Mouse (Mus musculus): ENCODE results near the gene Mthfsd. TPM values are rescaled to one million over a fixed set of nuclear protein-coding genes. Genes with fewer than 3 reads are reported as not detected.

The Mthfsd gene
- total and polyA plus RNA-seq, 3 experiments, result 23.1 to 36.4 (median 30.7) TPM

DNA sequence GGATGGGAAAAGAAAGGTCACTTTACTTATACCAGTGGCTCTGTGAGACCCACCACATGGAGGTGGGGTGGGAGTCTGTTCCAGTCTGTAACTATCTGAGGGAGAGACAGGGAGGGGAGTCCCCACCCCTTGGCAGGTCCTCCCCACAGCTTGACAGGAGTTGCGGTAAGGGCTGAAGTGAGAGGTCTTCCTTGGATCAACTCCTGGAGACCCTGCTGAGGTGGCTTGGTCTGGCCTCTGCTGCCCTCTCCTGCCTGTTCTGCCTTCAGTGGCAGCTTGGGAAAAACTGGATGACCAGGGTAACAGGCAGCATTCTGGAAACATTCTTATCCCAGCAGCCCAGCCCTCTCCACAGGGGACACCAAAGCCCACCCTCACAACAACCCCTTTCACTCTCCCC is 17.5 kb downstream of the Mthfsd start:
- H3K9ac ChIP-seq (ENCODE audit: insufficient read depth, low read depth), result no peak overlapping the region
- no peak overlapping the region for H3K4me3 ChIP-seq (replicated peaks in 1 of 3; ENCODE audit: low read depth in 2 of 3, low read length in 2 of 3, poor library complexity in 1 of 3)
- H3K4me2 ChIP-seq (ENCODE audit: insufficient read depth, low read depth, poor library complexity, severe bottlenecking), result no peak overlapping the region
- no peaks in the 10 kb centered on the region for H3K9me3 ChIP-seq (replicated peaks; ENCODE audit: low read length)
- no peak overlapping the region for H3K27ac ChIP-seq (ENCODE audit: insufficient read depth, low read depth)
- TF ChIP-seq CHD1 (IDR thresholded peaks at IDR 0.05; ENCODE audit: low read depth, low read length), result no peak
- TF ChIP-seq RAD21 (IDR thresholded peaks at IDR 0.05; ENCODE audit: low read depth, low read length), result peak; percentile 28
- peak in 1 of 2 experiments; percentile 27; a peak in 2 of 4 replicates for TF ChIP-seq CTCF (conservative IDR thresholded peaks at IDR 0.05 in 1 of 2, IDR thresholded peaks at IDR 0.05 in 1 of 2; ENCODE audit: low read depth in 2 of 2, low read length in 2 of 2)
- TF ChIP-seq SMC3 (IDR thresholded peaks at IDR 0.05; ENCODE audit: low read depth, low read length), result peak; percentile 9; the same call in 1 of the 2 replicates
- no peak for TF ChIP-seq POLR2A (IDR thresholded peaks at IDR 0.05; ENCODE audit: low read depth, low read length)
- H3K79me2 ChIP-seq (replicated peaks; ENCODE audit: control insufficient read depth, extremely low read depth, insufficient read depth, poor library complexity, severe bottlenecking), result no peaks in the 10 kb centered on the region
- peaks cover 63% of the 10 kb centered on the region for H3K27me3 ChIP-seq (replicated peaks)
- in situ Hi-C loops (cut with MboI; ENCODE audit: low pct_ligation_motif_present, low pct_unique_long_range_greater_than_20kb, low sequenced_read_pairs), result loop anchor here (5.0 kb wide), 2 partner anchors 263 to 413 kb away; no protein-coding TSS in a partner anchor
- dilution Hi-C loops (cut with MboI; ENCODE audit: extremely low pct_ligation_motif_present, extremely low pct_unique_long_range_greater_than_20kb, low sequenced_read_pairs), result no loop called here
- H3K4me1 ChIP-seq (ENCODE audit: control insufficient read depth in 1 of 2, insufficient read depth in 2 of 2), result no peaks in the 10 kb centered on the region
- peaks cover 0 to 4% of the 10 kb centered on the region in 2 experiments for H3K36me3 ChIP-seq (replicated peaks in 1 of 2; ENCODE audit: control insufficient read depth in 1 of 2, insufficient read depth in 1 of 2, low read length in 1 of 2)
- no peak for DNase-seq (ENCODE audit: extremely low read depth)

DNA sequence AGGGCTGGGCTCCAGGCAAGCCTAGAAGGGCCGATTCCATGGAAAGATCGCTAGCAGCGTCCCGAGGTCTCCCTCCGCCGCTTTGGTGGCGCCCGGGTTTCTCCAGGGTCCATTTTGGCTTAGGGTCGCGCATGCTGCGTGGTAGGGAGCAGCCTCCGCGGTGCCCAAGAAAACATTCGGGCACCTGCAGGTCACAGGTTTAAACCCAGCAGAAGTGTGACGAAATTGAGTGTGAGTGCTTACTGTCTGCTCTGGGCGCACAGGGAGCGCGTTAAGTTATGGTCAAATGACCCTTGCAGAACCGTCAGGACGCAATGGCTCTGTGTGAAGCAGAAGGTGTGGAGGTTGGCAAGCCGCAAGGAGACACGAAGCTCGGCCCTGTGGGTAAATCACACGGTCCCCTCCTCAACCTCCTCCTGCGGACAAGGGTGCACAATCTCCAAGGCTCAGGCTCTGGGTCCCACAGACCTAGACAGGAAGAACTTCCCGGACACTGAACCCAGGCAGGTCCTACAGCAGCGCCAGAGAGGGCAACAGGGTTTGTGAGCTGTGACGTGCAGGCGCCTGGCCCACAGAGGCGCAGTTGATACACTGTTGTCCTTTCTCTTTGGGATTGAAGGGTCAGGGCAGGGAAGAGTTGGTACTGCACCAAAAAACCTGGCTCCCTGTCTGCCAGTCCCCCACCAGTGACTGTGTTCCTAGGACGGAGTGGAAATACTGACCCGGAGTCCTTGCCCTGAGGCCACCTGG is 18.4 kb downstream of the Mthfsd start:
- in situ Hi-C loops (cut with MboI; ENCODE audit: low pct_ligation_motif_present, low pct_unique_long_range_greater_than_20kb, low sequenced_read_pairs), result loop anchor here (5.0 kb wide), 2 partner anchors 263 to 413 kb away; no protein-coding TSS in a partner anchor
- dilution Hi-C loops (cut with MboI; ENCODE audit: extremely low pct_ligation_motif_present, extremely low pct_unique_long_range_greater_than_20kb, low sequenced_read_pairs), result no loop called here
- no peak for TF ChIP-seq IRF4 (IDR thresholded peaks at IDR 0.05; ENCODE audit: low read depth, low read length)
- no peak for TF ChIP-seq SMC3 (IDR thresholded peaks at IDR 0.05; ENCODE audit: low read depth, low read length)
- no peak for TF ChIP-seq HCFC1 (IDR thresholded peaks at IDR 0.05; ENCODE audit: low read depth, low read length)
- no peak for TF ChIP-seq CHD2 (IDR thresholded peaks at IDR 0.05; ENCODE audit: low read length)
- no peak for TF ChIP-seq MAFK (IDR thresholded peaks at IDR 0.05; ENCODE audit: insufficient replicate concordance, low read length)
- no peak for TF ChIP-seq MXI1 (IDR thresholded peaks at IDR 0.05; ENCODE audit: low read depth, low read length)
- no peak for TF ChIP-seq JUN (IDR thresholded peaks at IDR 0.05; ENCODE audit: insufficient read depth, low read depth, low read length)
- TF ChIP-seq ZC3H11A (IDR thresholded peaks at IDR 0.05; ENCODE audit: low read depth, low read length), result no peak
- TF ChIP-seq NRF1 (IDR thresholded peaks at IDR 0.05; ENCODE audit: low read depth, low read length), result no peak
- TF ChIP-seq PAX5 (IDR thresholded peaks at IDR 0.05; ENCODE audit: low read length), result no peak
- no peak for TF ChIP-seq ZKSCAN1 (IDR thresholded peaks at IDR 0.05; ENCODE audit: borderline replicate concordance, low read depth, low read length)
- TF ChIP-seq GABPA (IDR thresholded peaks at IDR 0.05; ENCODE audit: insufficient replicate concordance, low read depth, low read length), result no peak
- no peak for TF ChIP-seq NELFE (IDR thresholded peaks at IDR 0.05; ENCODE audit: low read depth, low read length)
- no peak for TF ChIP-seq UBTF (IDR thresholded peaks at IDR 0.05; ENCODE audit: low read depth, low read length)
- Histone ChIP-seq H3K27ac (ENCODE audit: insufficient read depth, low read depth) (no peak overlapping the region), H3K27me3 (replicated peaks) (peaks cover 66% of the 10 kb centered on the region), H3K4me2 (ENCODE audit: insufficient read depth, low read depth, poor library complexity, severe bottlenecking) (no peak overlapping the region), H3K4me1 (ENCODE audit: control insufficient read depth in 1 of 2, insufficient read depth in 2 of 2) (no peaks in the 10 kb centered on the region), H3K4me3 (replicated peaks in 1 of 3; ENCODE audit: low read depth in 2 of 3, low read length in 2 of 3, poor library complexity in 1 of 3) (no peak overlapping the region), H3K9ac (ENCODE audit: insufficient read depth, low read depth) (no peak overlapping the region), H3K36me3 (replicated peaks in 1 of 2; ENCODE audit: control insufficient read depth in 1 of 2, insufficient read depth in 1 of 2, low read length in 1 of 2) (no peaks in the 10 kb centered on the region), H3K9me3 (replicated peaks; ENCODE audit: low read length) (peaks cover 4% of the 10 kb centered on the region), H3K79me2 (replicated peaks; ENCODE audit: control insufficient read depth, extremely low read depth, insufficient read depth, poor library complexity, severe bottlenecking) (no peaks in the 10 kb centered on the region)
- no peak for DNase-seq (ENCODE audit: extremely low read depth)
